Mouse (Mus musculus) bone marrow, adult 2 months (tissue): Measurements from ENCODE around the gene Tuft1.

Experiments used
- CTCF ChIP-seq: fragments of 200-500 bp; IDR thresholded peaks from 2 replicates; pipeline ENCODE4 v1.5.1; 2011; ENCODE audit warnings: low read length, control low read depth; ENCODE audit not compliant: control insufficient read depth, insufficient read depth
- POLR2A ChIP-seq: fragments of 200-500 bp; IDR thresholded peaks from 2 replicates; pipeline ENCODE4 v1.6.1; 2011; ENCODE audit warnings: low read depth, mild to moderate bottlenecking, control low read depth, low read length, borderline replicate concordance; ENCODE audit not compliant: control insufficient read depth

DNA sequence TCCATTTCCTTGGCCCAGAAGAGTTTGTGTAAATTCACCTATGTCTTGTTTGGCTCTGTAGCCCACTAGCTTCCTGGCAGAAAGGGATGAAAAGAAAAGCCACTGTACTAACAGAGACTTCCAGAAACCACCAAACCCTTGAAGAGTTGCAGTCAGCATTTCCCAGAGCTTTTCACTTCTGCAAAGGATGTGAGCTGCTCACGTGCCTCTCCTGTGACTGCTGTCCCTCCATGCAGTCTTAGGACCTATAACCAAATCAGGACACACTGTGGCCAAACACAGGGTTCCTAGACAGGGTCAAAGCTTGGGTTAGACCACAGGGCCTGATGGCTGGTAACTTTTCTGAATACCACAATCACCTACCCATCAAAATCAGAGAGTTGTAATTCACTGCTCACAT, 46.4 kb downstream of the Tuft1 start:
- TF ChIP-seq POLR2A (no peak), CTCF (no peak)
